Mouse (Mus musculus): Measurements from ENCODE around the gene Nppb. TPM values are rescaled to one million over a fixed set of nuclear protein-coding genes. Genes with fewer than 3 reads are reported as not detected.

Gene Nppb
- total and polyA plus RNA-seq, 2 experiments from 2014 or later: 0.21 TPM; not detected in 1

DNA sequence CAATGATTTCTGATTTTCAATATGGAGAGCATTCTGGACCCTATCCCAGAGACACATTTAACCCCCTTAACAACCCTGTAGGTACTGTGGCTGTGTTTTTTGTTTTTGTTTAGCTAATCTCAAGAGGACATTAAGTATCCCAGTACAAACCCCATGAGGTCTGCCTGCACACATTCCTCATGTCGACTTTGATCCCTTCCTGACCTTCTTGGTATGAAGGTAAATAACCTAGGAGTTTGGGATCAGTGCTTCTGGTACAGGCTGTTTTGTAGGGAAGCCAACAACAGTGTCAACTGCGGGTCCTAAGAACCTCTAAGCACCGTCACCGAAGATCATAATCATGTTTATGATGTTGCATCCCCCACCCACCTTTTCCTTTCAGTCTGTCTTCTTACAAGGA, 7.9 kb upstream of the Nppb start:
- Histone ChIP-seq H3K4me3 (ENCODE audit: low read depth, low read length) (no peak overlapping the region), H3K27me3 (ENCODE audit: insufficient read depth, low read length) (no peaks in the 10 kb centered on the region), H3K36me3 (ENCODE audit: insufficient read depth) (no peaks in the 10 kb centered on the region), H3K4me2 (ENCODE audit: low read depth) (no peak overlapping the region), H3K27ac (ENCODE audit: low read depth, low read length) (no peak overlapping the region), H3K4me1 (ENCODE audit: insufficient read depth) (no peaks in the 10 kb centered on the region), H3K9ac (no peak overlapping the region), H3K9me3 (ENCODE audit: low read length) (no peaks in the 10 kb centered on the region)
- WGBS: 85% methylated on average over 4 of the region's 4 CpGs
- TF ChIP-seq CTCF (IDR thresholded peaks at IDR 0.05; ENCODE audit: low read depth): no peak
- DNase-seq: no peak
- ATAC-seq: no peak

DNA sequence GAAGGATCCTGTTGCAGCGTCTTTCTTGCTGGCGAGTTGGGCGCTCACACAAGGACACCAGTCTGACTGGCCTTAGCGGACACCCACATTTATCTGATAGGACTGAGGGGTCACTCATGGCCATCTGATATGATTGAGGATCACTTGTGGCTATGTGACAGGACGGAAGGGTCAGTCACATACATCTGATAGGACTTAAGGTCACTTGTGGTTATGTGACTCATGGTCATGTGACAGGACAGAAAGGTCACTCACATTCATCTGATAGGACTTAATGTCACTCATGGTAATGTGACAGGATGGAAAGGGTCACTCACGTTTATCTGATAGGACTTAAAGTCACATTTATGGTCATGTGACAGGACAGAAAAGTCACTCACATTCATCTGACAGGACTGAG, 7.2 kb upstream of the Nppb start:
- no peak for TF ChIP-seq CTCF (IDR thresholded peaks at IDR 0.05; ENCODE audit: low read depth)
- no peak for ATAC-seq
- WGBS: 93% methylated on average over 6 of the region's 6 CpGs

DNA sequence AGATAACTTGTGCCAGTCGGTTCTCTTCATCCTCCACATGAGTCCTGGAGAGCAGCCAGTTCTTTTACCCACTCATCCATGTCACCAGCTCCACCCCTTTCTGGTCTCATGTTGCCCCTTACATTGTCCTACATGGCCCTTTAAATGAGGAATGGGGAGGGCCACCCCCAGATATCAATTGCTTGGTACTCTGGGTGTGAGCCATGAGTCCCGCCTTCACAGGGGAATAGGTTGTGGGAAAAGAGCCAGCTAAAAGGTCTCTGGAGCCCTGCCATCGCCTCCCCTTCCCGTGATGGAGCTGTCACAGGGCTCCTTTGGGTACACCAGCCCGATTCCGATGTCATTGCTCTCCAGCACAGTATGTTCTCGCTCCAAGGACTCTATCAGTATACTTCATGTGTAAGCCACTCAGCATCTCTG, 6.1 kb upstream of the Nppb start:
- Histone ChIP-seq H3K27me3 (ENCODE audit: insufficient read depth, low read length) (no peaks in the 10 kb centered on the region), H3K36me3 (ENCODE audit: insufficient read depth) (no peaks in the 10 kb centered on the region), H3K9me3 (ENCODE audit: low read length) (no peaks in the 10 kb centered on the region), H3K4me3 (ENCODE audit: low read depth, low read length) (no peak overlapping the region), H3K9ac (no peak overlapping the region), H3K27ac (ENCODE audit: low read depth, low read length) (no peak overlapping the region), H3K4me1 (ENCODE audit: insufficient read depth) (no peaks in the 10 kb centered on the region), H3K4me2 (ENCODE audit: low read depth) (no peak overlapping the region)
- DNase-seq (no peak), ATAC-seq (no peak)
- no peak for TF ChIP-seq CTCF (IDR thresholded peaks at IDR 0.05; ENCODE audit: low read depth)
- 52% methylated on average over 7 of the region's 7 CpGs for WGBS

More for the DNA sequence above, 7.2 kb upstream of the Nppb start:
- Histone ChIP-seq H3K27me3 (ENCODE audit: insufficient read depth, low read length) (no peaks in the 10 kb centered on the region), H3K9ac (no peak overlapping the region), H3K27ac (ENCODE audit: low read depth, low read length) (no peak overlapping the region), H3K4me1 (ENCODE audit: insufficient read depth) (no peaks in the 10 kb centered on the region), H3K4me3 (ENCODE audit: low read depth, low read length) (no peak overlapping the region), H3K36me3 (ENCODE audit: insufficient read depth) (no peaks in the 10 kb centered on the region), H3K9me3 (ENCODE audit: low read length) (no peaks in the 10 kb centered on the region), H3K4me2 (ENCODE audit: low read depth) (no peak overlapping the region)
- no peak for DNase-seq

DNA sequence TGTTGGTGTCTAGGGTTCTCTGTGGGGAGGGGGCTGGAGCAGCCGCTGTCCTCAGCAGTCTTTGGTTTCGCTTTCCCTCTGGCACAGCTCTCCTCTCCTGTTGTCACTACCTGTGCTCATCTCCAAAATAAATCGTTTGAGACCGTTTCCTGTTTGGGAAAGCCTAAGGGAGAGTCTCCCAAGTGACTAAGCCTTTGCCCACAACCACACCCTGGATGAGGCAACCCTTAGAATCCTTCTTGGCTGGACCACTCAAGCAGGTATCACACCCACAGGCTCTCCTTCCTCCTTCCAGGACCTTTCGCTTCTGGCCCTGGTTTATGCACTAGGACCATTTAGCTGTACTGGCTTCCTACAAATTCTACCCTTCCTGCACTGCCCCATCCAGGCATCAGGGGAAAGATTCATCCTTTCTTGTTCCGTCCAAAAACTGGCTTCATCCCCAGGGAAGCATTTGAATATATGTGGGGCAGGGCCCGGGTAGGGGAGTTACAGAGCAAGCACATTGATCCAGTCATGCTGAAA, 8.0 kb downstream of the Nppb start:
- 67% methylated on average over 7 of the region's 7 CpGs for WGBS

DNA sequence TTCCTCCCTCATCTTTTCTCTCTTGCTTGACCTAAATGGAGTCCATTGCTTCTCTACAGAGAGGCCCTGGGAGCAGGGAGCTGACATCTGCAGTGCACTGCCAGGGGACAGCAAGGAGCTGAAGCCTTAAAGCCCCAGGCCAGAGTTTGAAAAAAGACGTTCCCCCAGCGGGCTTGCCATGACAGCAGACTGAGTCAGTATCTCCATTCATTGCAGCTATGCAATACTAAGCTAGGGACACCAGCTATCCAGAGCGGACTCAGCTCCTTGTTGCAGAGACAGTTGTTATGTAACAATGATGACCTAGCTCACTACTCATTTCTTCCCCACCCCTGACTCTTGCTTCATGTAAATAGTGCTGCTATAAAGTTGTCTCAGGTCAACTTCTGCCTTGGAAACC, 9.7 kb downstream of the Nppb start:
- 80% methylated on average over 3 of the region's 3 CpGs for WGBS
- H3K27ac ChIP-seq (ENCODE audit: low read depth, low read length): no peak overlapping the region
- H3K27me3 ChIP-seq (ENCODE audit: insufficient read depth, low read length): no peaks in the 10 kb centered on the region
- ATAC-seq (no peak), DNase-seq (no peak)
- no peak for TF ChIP-seq CTCF (IDR thresholded peaks at IDR 0.05; ENCODE audit: low read depth)
- no peak overlapping the region for H3K4me2 ChIP-seq (ENCODE audit: low read depth)
- H3K9me3 ChIP-seq (ENCODE audit: low read length): no peaks in the 10 kb centered on the region
- no peak overlapping the region for H3K4me3 ChIP-seq (ENCODE audit: low read depth, low read length)
- no peaks in the 10 kb centered on the region for H3K36me3 ChIP-seq (ENCODE audit: insufficient read depth)
- H3K4me1 ChIP-seq (ENCODE audit: insufficient read depth): peaks cover 2% of the 10 kb centered on the region; the same call in 1 of the 2 replicates
- H3K9ac ChIP-seq: no peak overlapping the region

More for the DNA sequence above, 8.0 kb downstream of the Nppb start:
- no peaks in the 10 kb centered on the region for H3K27me3 ChIP-seq (ENCODE audit: insufficient read depth, low read length)
- ATAC-seq (no peak), DNase-seq (no peak)
- H3K4me3 ChIP-seq (ENCODE audit: low read depth, low read length): no peak overlapping the region
- H3K9me3 ChIP-seq (ENCODE audit: low read length): no peaks in the 10 kb centered on the region
- H3K4me2 ChIP-seq (ENCODE audit: low read depth): no peak overlapping the region
- no peaks in the 10 kb centered on the region for H3K4me1 ChIP-seq (ENCODE audit: insufficient read depth)
- no peaks in the 10 kb centered on the region for H3K36me3 ChIP-seq (ENCODE audit: insufficient read depth)
- TF ChIP-seq CTCF (IDR thresholded peaks at IDR 0.05; ENCODE audit: low read depth): no peak
- no peak overlapping the region for H3K9ac ChIP-seq
- H3K27ac ChIP-seq (ENCODE audit: low read depth, low read length): no peak overlapping the region

DNA sequence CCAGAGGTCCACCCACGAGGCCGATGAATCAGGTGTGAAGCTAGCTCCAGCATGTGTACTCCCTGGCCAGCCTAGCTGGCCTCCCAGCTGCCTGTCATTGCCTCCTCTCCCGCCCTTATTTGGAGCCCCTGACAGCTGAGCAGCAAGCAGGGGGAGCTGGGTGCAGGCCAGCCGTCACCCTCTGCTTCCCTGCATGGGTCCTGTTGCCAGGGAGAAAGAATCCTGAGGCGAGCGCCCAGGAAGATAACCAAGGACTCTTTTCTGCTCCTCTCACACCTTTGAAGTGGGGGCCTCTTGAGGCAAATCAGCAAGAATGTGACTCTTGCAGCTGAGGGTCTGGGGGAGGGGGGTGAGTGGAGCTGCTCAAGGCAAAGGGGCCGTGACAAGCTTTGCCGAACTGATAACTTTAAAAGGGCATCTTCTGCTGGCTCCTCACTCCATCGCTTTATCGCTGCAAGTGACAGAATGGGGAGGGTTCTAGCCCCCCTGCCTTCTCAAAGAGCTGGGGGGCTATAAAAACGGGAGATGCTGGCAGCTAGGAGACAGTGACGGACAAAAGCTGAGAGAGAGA, 14.7 kb downstream of the Nppb start, which contains the start of gene Nppa:
TSS of gene Nppa (plus strand) at position 521 of the 571 bp plus-strand sequence.
- Histone ChIP-seq H3K36me3 (ENCODE audit: insufficient read depth) (peaks cover 25% of the 10 kb centered on the region), H3K27me3 (ENCODE audit: insufficient read depth, low read length) (no peaks in the 10 kb centered on the region), H3K9ac (peak within 1 kb of the TSS; percentile 14; the same call in 1 of the 2 replicates), H3K4me1 (ENCODE audit: insufficient read depth) (peaks cover 4% of the 10 kb centered on the region; the same call in 1 of the 2 replicates), H3K4me2 (ENCODE audit: low read depth) (no peak within 1 kb of the TSS), H3K4me3 (ENCODE audit: low read depth, low read length) (no peak within 1 kb of the TSS), H3K27ac (ENCODE audit: low read depth, low read length) (no peak within 1 kb of the TSS), H3K9me3 (ENCODE audit: low read length) (no peaks in the 10 kb centered on the region)
- DNase-seq (peak; percentile 51), ATAC-seq (peak; percentile 70)
- TF ChIP-seq CTCF (IDR thresholded peaks at IDR 0.05; ENCODE audit: low read depth): no peak
- whole genome bisulfite sequencing: 47% methylated on average over 12 of the region's 12 CpGs

DNA sequence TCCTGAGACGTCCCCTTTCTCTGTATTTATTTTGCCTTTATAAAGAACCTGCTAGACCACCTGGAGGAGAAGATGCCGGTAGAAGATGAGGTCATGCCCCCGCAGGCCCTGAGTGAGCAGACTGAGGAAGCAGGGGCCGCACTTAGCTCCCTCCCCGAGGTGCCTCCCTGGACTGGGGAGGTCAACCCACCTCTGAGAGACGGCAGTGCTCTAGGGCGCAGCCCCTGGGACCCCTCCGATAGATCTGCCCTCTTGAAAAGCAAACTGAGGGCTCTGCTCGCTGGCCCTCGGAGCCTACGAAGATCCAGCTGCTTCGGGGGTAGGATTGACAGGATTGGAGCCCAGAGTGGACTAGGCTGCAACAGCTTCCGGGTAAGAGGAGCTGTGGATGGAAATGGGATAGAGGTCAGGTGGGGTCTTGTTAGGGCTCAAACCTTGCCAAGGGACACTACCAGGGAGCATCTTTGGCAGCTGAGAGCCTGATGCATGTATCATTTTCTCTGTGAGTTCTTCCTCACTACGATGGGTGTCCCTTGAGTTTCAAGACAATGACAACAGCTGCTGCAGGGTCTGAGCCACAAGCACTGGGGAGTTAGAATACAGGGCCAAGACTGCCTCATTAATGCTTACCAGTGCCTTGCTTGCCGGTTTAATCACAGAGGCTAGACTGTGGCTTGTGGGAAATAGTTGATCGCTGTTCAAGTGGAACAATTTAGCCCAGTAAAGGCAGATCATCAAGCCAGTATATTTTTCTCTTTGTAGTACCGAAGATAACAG, 15.6 kb downstream of the Nppb start:
- ATAC-seq (peak; percentile 10; the same call in 1 of the 2 replicates), DNase-seq (no peak)
- TF ChIP-seq CTCF (IDR thresholded peaks at IDR 0.05; ENCODE audit: low read depth): no peak
- Histone ChIP-seq H3K4me1 (ENCODE audit: insufficient read depth) (peaks cover 4% of the 10 kb centered on the region; the same call in 1 of the 2 replicates), H3K4me3 (ENCODE audit: low read depth, low read length) (no peak overlapping the region), H3K27ac (ENCODE audit: low read depth, low read length) (no peak overlapping the region), H3K4me2 (ENCODE audit: low read depth) (no peak overlapping the region), H3K27me3 (ENCODE audit: insufficient read depth, low read length) (no peaks in the 10 kb centered on the region), H3K36me3 (ENCODE audit: insufficient read depth) (peaks cover 34% of the 10 kb centered on the region), H3K9me3 (ENCODE audit: low read length) (no peaks in the 10 kb centered on the region), H3K9ac (no peak overlapping the region)
- 73% methylated on average over 17 of the region's 17 CpGs for WGBS
